Mouse (Mus musculus) kidney, adult 2 months (tissue): ENCODE data around the gene Nfat5. TPM values are rescaled to one million over a fixed set of nuclear protein-coding genes. Genes with fewer than 3 reads are reported as not detected.

ENCODE experiments used
- DNase-seq: peaks from one replicate; pipeline ENCODE4 v3.0.0; 2021
- H3K27ac ChIP-seq: fragments of 200-500 bp; 2 replicates; pipeline ENCODE4 v1.5.1; 2012; ENCODE audit warnings: low read depth, low read length, control low read depth, inconsistent platforms; ENCODE audit not compliant: insufficient read depth
- H3K27me3 ChIP-seq: fragments of 200-500 bp; replicated peaks from 2 replicates; pipeline ENCODE4 v1.6.1; 2012; ENCODE audit warnings: mild to moderate bottlenecking, moderate library complexity, low read length, inconsistent platforms; ENCODE audit not compliant: control insufficient read depth, insufficient read depth
- H3K36me3 ChIP-seq: fragments of 200-500 bp; 2 replicates; pipeline ENCODE4 v1.6.1; 2012; ENCODE audit warnings: mild to moderate bottlenecking, moderate library complexity, low read length, inconsistent platforms; ENCODE audit not compliant: control insufficient read depth, insufficient read depth
- H3K4me1 ChIP-seq: fragments of 200-500 bp; 2 replicates; pipeline ENCODE4 v1.6.1; 2011; ENCODE audit warnings: low read length; ENCODE audit not compliant: control insufficient read depth, insufficient read depth
- H3K4me3 ChIP-seq: fragments of 200-500 bp; 2 replicates; pipeline ENCODE4 v1.5.1; 2011; ENCODE audit warnings: mild to moderate bottlenecking, low read depth, low read length, control low read depth; ENCODE audit not compliant: insufficient read depth
- CTCF ChIP-seq: fragments of 200-500 bp; conservative IDR thresholded peaks from 2 replicates; pipeline ENCODE4 v1.5.1; 2011; ENCODE audit warnings: low read depth, mild to moderate bottlenecking, control low read depth, low read length, moderate library complexity, mixed read lengths; ENCODE audit not compliant: insufficient read depth, insufficient read length
- POLR2A ChIP-seq: fragments of 200-500 bp; IDR thresholded peaks from one replicate; pipeline ENCODE4 v1.6.1; 2011; ENCODE audit warnings: low read depth, low read length, control low read depth
- WGBS: fragments of 180-500 bp; shearing (Covaris S2); methylation state at CpG from one replicate; pipeline ENCODE4 v1.1.7; 2018; 5-methylcytosine and 5-hydroxymethylcytosine counted together
- polyA plus RNA-seq: library from polyadenylated mRNA; depleted of rRNA; stranded (reverse); fragments of >200 nt; gene quantifications from 2 replicates; pipeline ENCODE4 v1.2.3, GENCODE M21; 2012

Nfat5 gene
- polyA plus RNA-seq, 1 experiment = 26.0 TPM

- no peak overlapping the region for H3K27ac ChIP-seq
- no peaks in the 10 kb centered on the region; the same call in 1 of the 2 replicates for H3K36me3 ChIP-seq
- no peak overlapping the region for H3K4me3 ChIP-seq
- TF ChIP-seq POLR2A (no peak), CTCF (no peak)
- no peaks in the 10 kb centered on the region for H3K27me3 ChIP-seq
- no peak for DNase-seq
- WGBS = 77% methylated on average over 1 of the region's 1 CpGs
- no peaks in the 10 kb centered on the region for H3K4me1 ChIP-seq
Measured at GRCm38 (mm10) chr8:107336480-107336879, 43.2 kb downstream of the Nfat5 start.

GRCm38 (mm10) chr8:107370311-107370710 lies 77.0 kb downstream of the Nfat5 start:
- no peak overlapping the region for H3K4me3 ChIP-seq

GRCm38 (mm10) chr8:107377346-107377745 lies 84.1 kb downstream of the Nfat5 start:
- Histone ChIP-seq H3K4me3 (no peak overlapping the region), H3K27ac (no peak overlapping the region), H3K27me3 (no peaks in the 10 kb centered on the region), H3K4me1 (peaks cover 6% of the 10 kb centered on the region; the same call in 1 of the 2 replicates), H3K36me3 (peaks cover 4% of the 10 kb centered on the region)
- WGBS = 94% methylated on average over 3 of the region's 3 CpGs
- no peak for TF ChIP-seq CTCF
- TF ChIP-seq POLR2A = no peak
- no peak for DNase-seq

More at GRCm38 (mm10) chr8:107370311-107370710, 77.0 kb downstream of the Nfat5 start:
- no peak overlapping the region for H3K27ac ChIP-seq
- H3K4me1 ChIP-seq = no peaks in the 10 kb centered on the region
- DNase-seq = peak; percentile 49
- no peaks in the 10 kb centered on the region for H3K27me3 ChIP-seq
- H3K36me3 ChIP-seq = peaks cover 16% of the 10 kb centered on the region
- 67% methylated on average over 4 of the region's 4 CpGs for WGBS
- no peak for TF ChIP-seq CTCF
- TF ChIP-seq POLR2A = no peak

- WGBS = 94% methylated on average over 8 of the region's 8 CpGs
- no peak for DNase-seq
- H3K27me3 ChIP-seq = no peaks in the 10 kb centered on the region
- H3K36me3 ChIP-seq = peaks cover 2% of the 10 kb centered on the region
- H3K4me1 ChIP-seq = peaks cover 8% of the 10 kb centered on the region; the same call in 1 of the 2 replicates
- H3K4me3 ChIP-seq = no peak overlapping the region
- no peak for TF ChIP-seq CTCF
- no peak for TF ChIP-seq POLR2A
- no peak overlapping the region for H3K27ac ChIP-seq
Measured at GRCm38 (mm10) chr8:107380734-107381133, 87.5 kb downstream of the Nfat5 start.

- H3K27me3 ChIP-seq = no peaks in the 10 kb centered on the region
- peaks cover 8% of the 10 kb centered on the region; the same call in 1 of the 2 replicates for H3K4me1 ChIP-seq
- H3K36me3 ChIP-seq = peaks cover 2% of the 10 kb centered on the region
- H3K4me3 ChIP-seq = no peak overlapping the region
- 93% methylated on average over 4 of the region's 4 CpGs for WGBS
- H3K27ac ChIP-seq = no peak overlapping the region
- TF ChIP-seq POLR2A (no peak), CTCF (no peak)
- DNase-seq = no peak
Measured at GRCm38 (mm10) chr8:107381666-107382065, 88.4 kb downstream of the Nfat5 start.

- H3K27me3 ChIP-seq = no peaks in the 10 kb centered on the region
- H3K27ac ChIP-seq = no peak overlapping the region
- 77% methylated on average over 4 of the region's 4 CpGs for WGBS
- H3K4me1 ChIP-seq = peaks cover 10% of the 10 kb centered on the region; the same call in 1 of the 2 replicates
- no peak overlapping the region for H3K4me3 ChIP-seq
- TF ChIP-seq POLR2A (no peak), CTCF (no peak)
- peaks cover 2% of the 10 kb centered on the region for H3K36me3 ChIP-seq
- no peak for DNase-seq
Measured at GRCm38 (mm10) chr8:107382898-107383297, 89.6 kb downstream of the Nfat5 start.

GRCm38 (mm10) chr8:107384651-107385050 lies 91.4 kb downstream of the Nfat5 start:
- peaks cover 2% of the 10 kb centered on the region; the same call in 1 of the 2 replicates for H3K36me3 ChIP-seq
- 40% methylated on average over 5 of the region's 5 CpGs for WGBS
- no peak overlapping the region for H3K4me3 ChIP-seq
- peaks cover 6% of the 10 kb centered on the region for H3K4me1 ChIP-seq
- no peak overlapping the region for H3K27ac ChIP-seq
- DNase-seq = no peak
- H3K27me3 ChIP-seq = no peaks in the 10 kb centered on the region
- no peak for TF ChIP-seq CTCF
- no peak for TF ChIP-seq POLR2A

GRCm38 (mm10) chr8:107385063-107385462 lies 91.8 kb downstream of the Nfat5 start:
- H3K36me3 ChIP-seq = peaks cover under 1% of the 10 kb centered on the region; the same call in 1 of the 2 replicates
- H3K27me3 ChIP-seq = no peaks in the 10 kb centered on the region
- 78% methylated on average over 2 of the region's 2 CpGs for WGBS
- no peak for DNase-seq
- H3K4me3 ChIP-seq = no peak overlapping the region
- TF ChIP-seq CTCF (no peak), POLR2A (no peak)
- H3K27ac ChIP-seq = no peak overlapping the region
- H3K4me1 ChIP-seq = peaks cover 10% of the 10 kb centered on the region
